Mouse (Mus musculus): ENCODE results near the gene Cpm. TPM values are rescaled to one million over a fixed set of nuclear protein-coding genes. Genes with fewer than 3 reads are reported as not detected.

The Cpm gene
- polyA plus RNA-seq, 1 experiment from 2014 or later, result 3.1 TPM

DNA sequence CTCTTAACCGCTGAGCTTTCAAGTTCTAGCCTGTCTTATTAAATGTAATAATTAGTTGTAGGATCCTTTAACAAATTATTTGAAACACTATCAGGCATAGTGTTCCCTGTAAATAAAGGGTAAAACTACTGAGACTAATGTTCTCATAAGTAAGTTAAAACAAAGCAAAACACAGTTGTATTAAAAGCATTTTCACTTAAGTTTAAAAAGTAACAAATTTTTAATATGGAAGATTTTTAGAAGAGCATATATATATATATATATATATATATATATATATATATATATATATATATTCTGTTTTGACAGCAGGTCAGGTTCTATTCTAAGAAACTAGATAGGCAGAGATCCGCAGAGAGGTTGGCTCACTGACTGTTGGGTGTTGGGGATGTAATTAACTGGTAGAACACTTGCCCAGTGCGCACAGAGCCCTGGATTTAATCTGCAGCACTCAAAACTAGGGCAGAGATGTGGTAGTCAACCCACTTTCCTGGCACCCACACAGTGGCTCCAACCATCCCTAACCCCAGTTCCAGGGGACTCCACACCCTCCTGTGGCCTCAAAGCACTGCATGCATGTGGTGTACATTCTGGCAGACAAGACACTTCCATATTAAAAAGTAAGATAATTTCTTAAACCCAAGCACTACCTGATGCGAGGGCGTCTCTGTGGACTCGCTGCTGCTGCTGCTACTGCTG, 65.1 kb downstream of the Cpm start:
- WGBS, result 92% methylated on average over 6 of the region's 6 CpGs
- Histone ChIP-seq H3K27ac (replicated peaks) (no peak overlapping the region), H3K4me1 (no peaks in the 10 kb centered on the region), H3K36me3 (peaks cover 94% of the 10 kb centered on the region), H3K4me2 (no peak overlapping the region), H3K4me3 (no peak overlapping the region), H3K27me3 (replicated peaks) (no peaks in the 10 kb centered on the region), H3K9me3 (no peaks in the 10 kb centered on the region), H3K9ac (no peak overlapping the region)
- no peak for ATAC-seq (ENCODE audit: extremely low read depth, insufficient number of reproducible peaks, low FRiP score, low TSS enrichment)

DNA sequence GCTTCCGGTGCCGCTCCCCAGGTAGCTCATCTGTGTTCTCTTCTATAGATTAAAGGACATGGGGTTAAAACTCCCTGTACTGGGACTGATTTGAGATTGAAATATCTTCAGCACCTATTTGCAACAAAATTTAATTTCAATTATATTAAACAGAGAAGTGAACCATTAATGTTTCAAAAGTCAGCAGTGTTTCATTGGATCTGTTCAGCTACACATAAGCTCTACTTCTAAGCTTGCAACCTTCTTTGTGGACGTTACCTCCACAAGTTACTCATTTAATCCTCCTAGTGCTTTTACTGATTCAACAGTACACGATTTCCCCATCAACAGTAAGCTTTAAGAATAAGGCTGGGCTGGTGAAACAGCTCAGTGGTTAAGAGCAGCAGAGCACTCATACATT, 65.7 kb downstream of the Cpm start:
- WGBS, result 95% methylated on average over 4 of the region's 4 CpGs
- Histone ChIP-seq H3K4me1 (no peaks in the 10 kb centered on the region), H3K4me3 (no peak overlapping the region), H3K27me3 (replicated peaks) (no peaks in the 10 kb centered on the region), H3K9ac (no peak overlapping the region), H3K36me3 (peaks cover 96% of the 10 kb centered on the region), H3K9me3 (no peaks in the 10 kb centered on the region), H3K27ac (replicated peaks) (no peak overlapping the region), H3K4me2 (no peak overlapping the region)
- no peak for ATAC-seq (ENCODE audit: extremely low read depth, insufficient number of reproducible peaks, low FRiP score, low TSS enrichment)

DNA sequence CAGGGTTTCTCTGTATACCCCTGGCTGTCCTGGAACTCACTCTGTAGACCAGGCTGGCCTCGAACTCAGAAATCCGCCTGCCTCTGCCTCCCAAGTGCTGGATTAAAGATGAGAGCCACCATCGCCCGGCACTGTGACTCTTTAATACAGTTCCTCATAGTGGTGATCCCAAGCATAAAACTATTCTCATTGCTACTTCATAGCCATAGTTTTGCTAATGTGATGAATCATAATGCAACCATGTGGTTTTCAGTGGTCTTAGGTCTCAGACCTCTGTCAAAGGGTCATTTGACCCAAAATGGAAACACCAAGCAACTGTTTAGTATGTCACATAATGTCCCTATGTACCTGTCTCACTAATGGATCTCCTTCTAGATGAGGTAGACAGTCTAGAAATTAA, 66.3 kb downstream of the Cpm start:
- Histone ChIP-seq H3K27me3 (replicated peaks) (no peaks in the 10 kb centered on the region), H3K4me2 (no peak overlapping the region), H3K36me3 (peaks cover 96% of the 10 kb centered on the region), H3K9me3 (no peaks in the 10 kb centered on the region), H3K27ac (replicated peaks) (no peak overlapping the region), H3K4me3 (no peak overlapping the region), H3K4me1 (no peaks in the 10 kb centered on the region), H3K9ac (no peak overlapping the region)
- ATAC-seq (ENCODE audit: extremely low read depth, insufficient number of reproducible peaks, low FRiP score, low TSS enrichment), result no peak
- WGBS, result 95% methylated on average over 4 of the region's 4 CpGs

DNA sequence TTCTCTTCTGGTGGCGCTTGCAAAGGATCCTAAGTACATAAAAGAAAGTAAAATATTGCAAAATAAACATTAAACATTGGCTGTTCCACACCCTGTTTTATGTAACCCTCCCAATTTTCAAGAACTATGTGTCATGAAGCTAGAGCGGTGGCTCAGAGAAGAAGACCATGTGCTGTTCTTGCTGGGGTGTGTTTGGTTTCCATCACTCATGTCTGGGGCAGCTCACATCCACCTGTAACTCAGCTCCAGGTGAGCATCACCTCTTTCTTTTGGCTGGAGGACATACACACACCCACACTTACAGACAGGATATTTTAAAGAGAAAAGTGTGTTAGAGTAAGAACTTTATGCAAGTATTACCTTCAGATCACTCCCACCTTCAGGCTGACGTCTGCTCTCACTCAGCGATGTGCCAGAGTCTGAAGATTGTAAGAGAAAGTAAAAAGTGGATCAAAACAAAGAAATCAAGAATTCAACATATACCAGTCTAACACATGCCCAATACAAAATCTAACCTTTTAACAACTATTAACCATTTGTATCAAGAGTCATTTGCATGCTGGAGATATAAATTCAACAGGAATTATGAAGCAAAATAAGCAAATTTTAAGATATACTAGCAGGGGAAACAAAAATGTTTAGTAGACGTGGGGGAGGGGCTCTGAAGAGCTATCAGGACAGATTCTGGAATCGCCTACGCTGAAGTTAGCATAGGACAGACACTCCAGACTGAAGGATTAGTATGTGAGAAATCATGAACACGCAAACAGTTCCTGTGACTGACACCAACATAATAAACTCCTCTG, 66.9 kb downstream of the Cpm start:
- no peaks in the 10 kb centered on the region for H3K4me1 ChIP-seq

DNA sequence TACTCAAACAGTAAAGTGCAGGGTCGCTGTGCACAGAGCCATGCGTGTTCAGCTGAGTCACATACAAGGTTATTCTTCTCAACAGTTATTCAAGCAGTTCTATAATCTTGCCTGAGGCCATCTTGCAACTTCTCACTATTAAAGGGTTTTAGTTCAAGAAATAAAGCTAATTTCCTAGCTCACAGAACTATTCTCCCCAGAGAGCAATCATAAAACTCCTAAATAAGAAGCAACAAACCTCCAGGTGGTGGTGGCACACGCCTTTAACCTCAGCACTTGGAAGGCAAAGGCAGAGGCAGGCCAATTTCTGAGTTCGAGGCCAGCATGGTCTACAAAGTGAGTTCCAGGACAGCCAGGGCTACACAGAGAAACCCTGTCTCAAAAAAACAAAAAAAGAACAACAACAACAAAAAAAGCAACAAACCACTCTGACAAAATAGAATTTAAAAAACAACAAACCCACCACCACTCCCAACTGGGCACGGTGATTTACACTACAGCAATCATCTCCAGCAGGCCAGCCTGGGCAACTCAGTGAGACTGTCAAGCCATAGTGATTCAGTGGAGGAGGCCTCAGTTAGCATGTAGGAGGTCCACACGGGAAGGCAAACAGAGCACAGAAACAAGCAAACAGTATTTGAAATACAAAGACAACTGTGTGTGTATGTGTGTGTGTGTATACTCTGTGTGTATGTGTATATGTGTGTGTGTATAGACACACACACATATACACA, 67.7 kb downstream of the Cpm start:
- WGBS, result 91% methylated on average over 6 of the region's 6 CpGs
- Histone ChIP-seq H3K27ac (replicated peaks) (no peak overlapping the region), H3K4me3 (no peak overlapping the region), H3K9ac (no peak overlapping the region), H3K9me3 (no peaks in the 10 kb centered on the region), H3K4me2 (no peak overlapping the region), H3K4me1 (no peaks in the 10 kb centered on the region), H3K36me3 (peaks cover 96% of the 10 kb centered on the region), H3K27me3 (replicated peaks) (no peaks in the 10 kb centered on the region)
- ATAC-seq (ENCODE audit: extremely low read depth, insufficient number of reproducible peaks, low FRiP score, low TSS enrichment), result no peak; the same call in 1 of the 2 replicates

More for the DNA sequence above, 66.9 kb downstream of the Cpm start:
- Histone ChIP-seq H3K9me3 (no peaks in the 10 kb centered on the region), H3K27ac (replicated peaks) (no peak overlapping the region), H3K4me3 (no peak overlapping the region), H3K27me3 (replicated peaks) (no peaks in the 10 kb centered on the region), H3K4me2 (no peak overlapping the region), H3K36me3 (peaks cover 96% of the 10 kb centered on the region), H3K9ac (no peak overlapping the region)
- 90% methylated on average over 8 of the region's 8 CpGs for WGBS
- no peak for ATAC-seq (ENCODE audit: extremely low read depth, insufficient number of reproducible peaks, low FRiP score, low TSS enrichment)

DNA sequence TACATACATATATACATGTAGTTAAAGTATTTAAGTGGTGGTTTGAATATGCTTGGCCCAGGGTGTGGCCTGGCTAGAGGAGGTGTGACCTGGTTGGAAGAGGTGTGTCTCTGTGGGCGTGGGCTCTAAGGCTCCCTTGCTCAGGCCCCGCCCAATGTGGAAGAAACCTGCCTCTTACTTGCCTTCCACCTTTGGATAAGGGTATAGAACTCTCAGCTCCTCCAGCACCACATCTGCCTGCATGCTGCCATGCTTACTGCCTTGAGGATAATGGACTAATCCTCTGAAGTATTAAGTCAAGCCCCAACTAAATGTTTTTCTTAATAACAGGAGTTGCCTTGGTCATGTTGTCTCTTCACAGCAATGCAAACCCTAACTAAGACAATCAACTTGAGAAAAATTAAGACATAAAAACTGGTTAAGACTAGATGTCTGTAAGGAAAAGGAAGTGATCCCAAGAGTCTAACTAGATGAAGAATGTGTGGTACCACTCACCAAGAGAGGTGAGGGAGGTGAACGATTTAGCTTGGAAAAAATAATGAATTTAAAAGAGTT, 68.3 kb downstream of the Cpm start:
- H3K9me3 ChIP-seq, result no peaks in the 10 kb centered on the region
- H3K9ac ChIP-seq, result no peak overlapping the region
- 85% methylated on average over 3 of the region's 3 CpGs for WGBS
- no peak overlapping the region for H3K4me3 ChIP-seq
- H3K27ac ChIP-seq (replicated peaks), result no peak overlapping the region
- H3K27me3 ChIP-seq (replicated peaks), result no peaks in the 10 kb centered on the region
- H3K4me2 ChIP-seq, result no peak overlapping the region
- no peaks in the 10 kb centered on the region for H3K4me1 ChIP-seq
- peaks cover 96% of the 10 kb centered on the region for H3K36me3 ChIP-seq
- no peak for ATAC-seq (ENCODE audit: extremely low read depth, insufficient number of reproducible peaks, low FRiP score, low TSS enrichment)

DNA sequence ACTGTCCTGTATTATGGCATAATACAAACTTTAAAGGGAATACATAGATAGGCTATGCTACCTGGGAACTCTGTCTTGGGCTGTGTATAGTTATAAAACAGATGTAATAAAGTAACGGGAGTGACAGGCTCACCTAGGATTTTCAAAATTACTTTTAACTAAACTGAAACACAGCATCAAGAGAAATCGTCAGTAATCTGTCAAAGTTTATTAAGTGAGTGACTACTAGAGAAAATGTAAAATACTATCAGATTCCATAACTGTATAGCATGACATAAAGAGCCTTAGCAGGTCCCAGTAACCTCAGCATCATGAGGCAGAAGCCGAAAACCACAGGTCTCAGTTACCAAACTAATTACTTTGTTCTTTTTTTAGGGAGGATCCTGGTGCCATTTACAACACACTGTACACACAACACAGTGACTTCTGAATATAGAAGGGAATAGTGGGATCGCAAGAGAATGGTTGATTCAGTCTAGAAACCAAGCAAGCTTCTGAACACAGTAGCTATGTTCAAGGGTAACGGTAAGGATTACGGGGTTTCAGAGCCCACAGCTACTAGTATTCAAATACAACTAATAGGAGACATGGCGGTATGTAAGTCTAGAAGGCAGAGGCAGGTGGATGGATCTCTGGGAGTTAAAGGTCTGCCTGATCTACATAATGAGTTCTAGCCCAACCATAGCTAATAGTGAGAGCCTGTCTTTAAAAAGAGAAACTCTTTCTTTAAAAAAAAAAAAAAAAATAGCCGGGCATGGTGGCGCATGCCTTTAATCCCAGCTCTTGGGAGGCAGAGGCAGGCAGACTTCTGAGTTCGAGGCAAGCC, 69.2 kb downstream of the Cpm start:
- H3K36me3 ChIP-seq, result peaks cover 98% of the 10 kb centered on the region
- H3K4me1 ChIP-seq, result no peaks in the 10 kb centered on the region
- H3K9ac ChIP-seq, result no peak overlapping the region
- no peaks in the 10 kb centered on the region for H3K27me3 ChIP-seq (replicated peaks)
- 96% methylated on average over 10 of the region's 10 CpGs for WGBS
- no peak overlapping the region for H3K4me3 ChIP-seq
- H3K4me2 ChIP-seq, result no peak overlapping the region
- ATAC-seq (ENCODE audit: extremely low read depth, insufficient number of reproducible peaks, low FRiP score, low TSS enrichment), result no peak
- H3K9me3 ChIP-seq, result no peaks in the 10 kb centered on the region
- H3K27ac ChIP-seq (replicated peaks), result no peak overlapping the region

DNA sequence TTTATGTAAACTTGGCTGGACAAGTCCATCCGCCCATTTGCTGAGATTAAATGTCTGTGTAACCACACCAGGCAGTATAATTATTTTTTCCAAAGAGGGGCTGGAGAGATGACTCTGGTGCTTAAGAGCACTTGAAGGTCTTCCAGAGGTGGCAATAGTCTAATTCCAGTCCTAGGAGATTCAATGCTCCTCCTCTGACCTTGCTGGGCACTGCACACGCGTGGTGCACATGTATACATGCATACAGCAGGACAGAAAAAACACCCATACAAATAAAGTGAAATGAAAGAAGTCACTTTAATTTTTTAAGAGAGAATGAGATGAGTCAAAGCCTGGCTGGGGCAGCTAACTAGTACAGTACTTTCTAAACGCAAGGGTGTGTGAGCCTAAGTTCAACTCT, 70.6 kb downstream of the Cpm start:
- WGBS, result 96% methylated on average over 4 of the region's 4 CpGs
- Histone ChIP-seq H3K4me3 (no peak overlapping the region), H3K36me3 (peaks cover 99% of the 10 kb centered on the region), H3K9ac (no peak overlapping the region), H3K4me2 (no peak overlapping the region), H3K4me1 (no peaks in the 10 kb centered on the region), H3K27ac (replicated peaks) (no peak overlapping the region), H3K27me3 (replicated peaks) (no peaks in the 10 kb centered on the region), H3K9me3 (no peaks in the 10 kb centered on the region)
- no peak for ATAC-seq (ENCODE audit: extremely low read depth, insufficient number of reproducible peaks, low FRiP score, low TSS enrichment)

DNA sequence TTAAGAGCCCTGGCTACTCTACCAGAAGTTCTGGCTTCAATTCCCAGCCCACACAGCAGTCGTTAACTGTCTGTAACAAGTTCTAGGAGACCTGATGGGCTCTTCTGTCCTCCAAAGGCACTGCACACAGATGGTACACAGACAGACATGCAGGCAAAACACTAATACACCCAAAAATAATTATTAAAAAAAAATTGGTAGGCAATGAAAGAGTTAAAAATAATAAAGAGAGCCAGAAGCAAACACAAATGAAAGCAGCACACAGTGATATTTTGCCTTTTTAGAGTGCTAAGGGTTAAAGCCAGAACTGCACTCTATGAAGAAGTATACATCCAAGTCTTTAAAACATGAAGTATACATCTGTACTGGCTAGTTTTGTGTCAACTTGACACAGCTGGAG, 71.2 kb downstream of the Cpm start:
- Histone ChIP-seq H3K27me3 (replicated peaks) (no peaks in the 10 kb centered on the region), H3K9ac (no peak overlapping the region), H3K4me2 (no peak overlapping the region), H3K9me3 (no peaks in the 10 kb centered on the region), H3K4me3 (no peak overlapping the region), H3K36me3 (peaks cover 99% of the 10 kb centered on the region), H3K4me1 (no peaks in the 10 kb centered on the region), H3K27ac (replicated peaks) (no peak overlapping the region)
- 93% methylated on average over 1 of the region's 1 CpGs for WGBS
- ATAC-seq (ENCODE audit: extremely low read depth, insufficient number of reproducible peaks, low FRiP score, low TSS enrichment), result no peak

DNA sequence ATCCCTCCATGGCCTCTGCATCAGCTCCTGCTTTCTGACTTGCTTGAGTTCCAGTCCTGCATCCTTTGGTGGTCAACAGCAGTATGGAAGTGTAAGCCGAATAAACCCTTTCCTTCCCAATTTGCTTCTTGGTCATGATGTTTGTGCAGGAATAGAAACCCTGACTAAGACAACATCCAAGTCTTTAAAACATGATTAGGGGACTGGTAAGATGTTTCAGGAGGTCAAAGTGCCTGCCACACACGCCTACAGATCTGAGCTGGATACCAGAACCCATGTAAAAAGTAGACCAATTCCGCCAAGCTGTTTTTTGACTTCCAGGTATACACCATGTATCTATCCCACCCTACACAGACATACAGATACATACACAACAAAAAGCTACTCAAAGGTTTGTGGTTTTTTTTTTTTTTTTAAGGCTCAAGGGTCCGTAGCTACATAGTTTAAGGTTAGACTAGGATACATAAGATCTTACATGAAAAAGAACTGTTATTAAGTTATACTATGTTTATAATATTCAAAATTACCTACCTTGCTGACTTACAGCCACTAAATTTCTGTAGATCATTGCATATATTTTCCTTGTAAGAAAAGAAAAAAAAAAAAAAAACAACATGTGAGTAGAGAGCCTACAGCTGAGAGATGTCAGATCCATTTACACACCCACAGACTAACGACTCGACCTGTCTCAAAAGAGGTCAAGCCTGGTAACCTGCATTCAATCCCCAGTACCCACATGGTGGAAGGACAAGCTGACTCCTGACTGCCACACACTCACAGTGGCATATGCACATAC, 71.9 kb downstream of the Cpm start:
- H3K27me3 ChIP-seq (replicated peaks), result no peaks in the 10 kb centered on the region
- no peak for ATAC-seq (ENCODE audit: extremely low read depth, insufficient number of reproducible peaks, low FRiP score, low TSS enrichment)
- H3K27ac ChIP-seq (replicated peaks), result no peak overlapping the region
- no peak overlapping the region for H3K4me2 ChIP-seq
- H3K36me3 ChIP-seq, result peaks cover 96% of the 10 kb centered on the region
- no peak overlapping the region for H3K4me3 ChIP-seq
- H3K4me1 ChIP-seq, result peaks cover 1% of the 10 kb centered on the region; the same call in 1 of the 2 replicates
- 88% methylated on average over 6 of the region's 6 CpGs for WGBS
- H3K9ac ChIP-seq, result no peak overlapping the region
- no peaks in the 10 kb centered on the region for H3K9me3 ChIP-seq

All from heart, embryonic 13.5 days (tissue).